Mouse (Mus musculus): ENCODE measurements around the gene Hao1. TPM values are rescaled to one million over a fixed set of nuclear protein-coding genes. Genes with fewer than 3 reads are reported as not detected.

The Hao1 gene
- total and polyA plus RNA-seq, 3 experiments = not detected

- Histone ChIP-seq H3K4me3 (ENCODE audit: control insufficient read depth in 1 of 2, insufficient read depth in 1 of 2, low read depth in 2 of 2, low read length in 2 of 2) (no peak overlapping the region), H3K9ac (ENCODE audit: control insufficient read depth, low read depth, low read length, poor library complexity, severe bottlenecking) (no peak overlapping the region), H3K27ac (ENCODE audit: control insufficient read depth, low read depth, low read length) (no peak overlapping the region), H3K36me3 (ENCODE audit: control insufficient read depth in 1 of 2, insufficient read depth in 2 of 2, low read length in 2 of 2) (no peaks in the 10 kb centered on the region), H3K9me3 (replicated peaks; ENCODE audit: insufficient read depth, low read length) (no peaks in the 10 kb centered on the region), H3K4me1 (ENCODE audit: control insufficient read depth in 1 of 2, insufficient read depth in 2 of 2, low read length in 2 of 2) (no peaks in the 10 kb centered on the region), H3K79me2 (ENCODE audit: control insufficient read depth, insufficient read depth, low read length, poor library complexity) (no peaks in the 10 kb centered on the region), H3K27me3 (ENCODE audit: control insufficient read depth in 1 of 2, insufficient read depth in 2 of 2, low read length in 2 of 2) (no peaks in the 10 kb centered on the region)
- no peak for TF ChIP-seq ZC3H11A (IDR thresholded peaks at IDR 0.05; ENCODE audit: low read depth, low read length)
- DNase-seq (ENCODE audit: low read depth, low spot score) = no peak
Observed at GRCm38 (mm10) chr2:134528122-134528810, 25.9 kb downstream of the Hao1 start.

- no peak for TF ChIP-seq SMC3 (IDR thresholded peaks at IDR 0.05; ENCODE audit: low read depth, low read length)
- no peak for TF ChIP-seq GATA1 (IDR thresholded peaks at IDR 0.05; ENCODE audit: low read depth, low read length)
- no peak for TF ChIP-seq NELFE (IDR thresholded peaks at IDR 0.05; ENCODE audit: low read depth, low read length)
- TF ChIP-seq MYC (IDR thresholded peaks at IDR 0.05; ENCODE audit: low read depth, low read length) = no peak
- TF ChIP-seq ZMIZ1 (IDR thresholded peaks at IDR 0.05; ENCODE audit: low read depth, low read length) = no peak
- no peak for TF ChIP-seq SIN3A (IDR thresholded peaks at IDR 0.05; ENCODE audit: low read length)
- no peak for TF ChIP-seq MAZ (IDR thresholded peaks at IDR 0.05; ENCODE audit: low read depth, low read length)
- no peak for TF ChIP-seq E2F4 (IDR thresholded peaks at IDR 0.05; ENCODE audit: borderline replicate concordance, low read depth, low read length)
- TF ChIP-seq MXI1 (IDR thresholded peaks at IDR 0.05; ENCODE audit: low read depth, low read length) = no peak
- TF ChIP-seq NRF1 (IDR thresholded peaks at IDR 0.05; ENCODE audit: insufficient read depth, low read depth, low read length, poor library complexity, severe bottlenecking) = no peak
- TF ChIP-seq TBP (IDR thresholded peaks at IDR 0.05; ENCODE audit: low read depth, low read length) = no peak
- TF ChIP-seq USF2 (IDR thresholded peaks at IDR 0.05; ENCODE audit: borderline replicate concordance in 1 of 2, insufficient read depth in 1 of 2, low read depth in 1 of 2, low read length in 2 of 2) = no peak
- TF ChIP-seq JUND (IDR thresholded peaks at IDR 0.05; ENCODE audit: low read depth, low read length) = no peak
- TF ChIP-seq MAFK (IDR thresholded peaks at IDR 0.05; ENCODE audit: borderline replicate concordance, low read depth, low read length) = no peak
- no peak for TF ChIP-seq ETS1 (IDR thresholded peaks at IDR 0.05; ENCODE audit: low read depth, low read length)
- TF ChIP-seq MYB (IDR thresholded peaks at IDR 0.05; ENCODE audit: low read depth, low read length) = no peak
- no peak for TF ChIP-seq UBTF (IDR thresholded peaks at IDR 0.05; ENCODE audit: borderline replicate concordance, insufficient read depth, low read depth, low read length)
- no peak for TF ChIP-seq MAX (IDR thresholded peaks at IDR 0.05; ENCODE audit: low read length)
- no peak for TF ChIP-seq ZC3H11A (IDR thresholded peaks at IDR 0.05; ENCODE audit: low read depth, low read length)
Observed at GRCm38 (mm10) chr2:134527419-134528114, 26.6 kb downstream of the Hao1 start.

More at GRCm38 (mm10) chr2:134527419-134528114, 26.6 kb downstream of the Hao1 start:
- Histone ChIP-seq H3K79me2 (ENCODE audit: control insufficient read depth, insufficient read depth, low read length, poor library complexity) (no peaks in the 10 kb centered on the region), H3K36me3 (ENCODE audit: control insufficient read depth in 1 of 2, insufficient read depth in 2 of 2, low read length in 2 of 2) (no peaks in the 10 kb centered on the region), H3K4me1 (ENCODE audit: control insufficient read depth in 1 of 2, insufficient read depth in 2 of 2, low read length in 2 of 2) (no peaks in the 10 kb centered on the region), H3K9ac (ENCODE audit: control insufficient read depth, low read depth, low read length, poor library complexity, severe bottlenecking) (no peak overlapping the region), H3K9me3 (replicated peaks; ENCODE audit: insufficient read depth, low read length) (no peaks in the 10 kb centered on the region), H3K4me3 (ENCODE audit: control insufficient read depth in 1 of 2, insufficient read depth in 1 of 2, low read depth in 2 of 2, low read length in 2 of 2) (no peak overlapping the region), H3K27ac (ENCODE audit: control insufficient read depth, low read depth, low read length) (no peak overlapping the region), H3K27me3 (ENCODE audit: control insufficient read depth in 1 of 2, insufficient read depth in 2 of 2, low read length in 2 of 2) (no peaks in the 10 kb centered on the region)
- no peak for DNase-seq (ENCODE audit: low read depth, low spot score)
